Mouse (Mus musculus) hindbrain, embryonic 12.5 days (tissue): ENCODE measurements around the gene Ankfn1. TPM values are rescaled to one million over a fixed set of nuclear protein-coding genes. Genes with fewer than 3 reads are reported as not detected.

ENCODE experiments used
- ATAC-seq: fragments of 200-750 bp; cut with Nextera tagmentation; 2 replicates; pipeline ENCODE4 v1.8.0; 2017; ENCODE audit warnings: moderate TSS enrichment; ENCODE audit not compliant: low FRiP score
- H3K27ac ChIP-seq: fragments of 300-500 bp; sonication (generic); 2 replicates; pipeline ENCODE4 v1.5.1; 2016; ENCODE audit warnings: mild to moderate bottlenecking
- H3K27me3 ChIP-seq: fragments of 300-500 bp; sonication (generic); 2 replicates; pipeline ENCODE4 v1.6.1; 2016; ENCODE audit warnings: mild to moderate bottlenecking
- H3K36me3 ChIP-seq: fragments of 300-500 bp; sonication (generic); 2 replicates; pipeline ENCODE4 v1.6.1; 2016; ENCODE audit warnings: mild to moderate bottlenecking
- H3K4me1 ChIP-seq: fragments of 300-500 bp; sonication (generic); 2 replicates; pipeline ENCODE4 v1.6.1; 2016
- H3K4me2 ChIP-seq: fragments of 300-500 bp; sonication (generic); replicated peaks from 2 replicates; pipeline ENCODE4 v1.6.1; 2016; ENCODE audit warnings: mild to moderate bottlenecking
- H3K4me3 ChIP-seq: fragments of 300-500 bp; sonication (generic); 2 replicates; pipeline ENCODE4 v1.5.1; 2016; ENCODE audit warnings: mild to moderate bottlenecking
- H3K9ac ChIP-seq: fragments of 300-500 bp; sonication (generic); 2 replicates; pipeline ENCODE4 v1.6.1; 2016; ENCODE audit warnings: mild to moderate bottlenecking, moderate library complexity
- H3K9me3 ChIP-seq: fragments of 300-500 bp; sonication (generic); replicated peaks from 2 replicates; pipeline ENCODE4 v1.6.1; 2016; ENCODE audit warnings: mild to moderate bottlenecking
- WGBS: fragments of 180-500 bp; shearing (Covaris S2); methylation state at CpG from one replicate; pipeline ENCODE4 v1.1.7; 2016; 5-methylcytosine and 5-hydroxymethylcytosine counted together
- polyA plus RNA-seq: library from polyadenylated mRNA; unstranded; fragments of >200 nt; fragmentation: Nextera tagmentation; extraction: Ambion mirVana; gene quantifications from 2 replicates; pipeline ENCODE4 v1.2.1, GENCODE M21; 2016

Gene Ankfn1
- polyA plus RNA-seq, 1 experiment from 2014 or later: 2.4 TPM

- Histone ChIP-seq H3K4me1 (peaks cover 4% of the 10 kb centered on the region; the same call in 1 of the 2 replicates), H3K4me3 (no peak overlapping the region), H3K27ac (no peak overlapping the region), H3K27me3 (no peaks in the 10 kb centered on the region), H3K9ac (no peak overlapping the region), H3K4me2 (no peak overlapping the region), H3K36me3 (no peaks in the 10 kb centered on the region), H3K9me3 (no peaks in the 10 kb centered on the region)
- 50% methylated on average over 12 of the region's 12 CpGs for WGBS
- ATAC-seq: no peak
These were observed 330.0 kb downstream of the Ankfn1 start for GRCm38 (mm10) chr11:89447477-89447876.

GRCm38 (mm10) chr11:89440566-89440965 is 336.9 kb downstream of the Ankfn1 start:
- H3K9ac ChIP-seq: no peak overlapping the region
- ATAC-seq: no peak
- H3K27ac ChIP-seq: no peak overlapping the region
- 86% methylated on average over 6 of the region's 6 CpGs for whole genome bisulfite sequencing
- no peaks in the 10 kb centered on the region for H3K27me3 ChIP-seq
- no peak overlapping the region for H3K4me3 ChIP-seq
- no peak overlapping the region for H3K4me2 ChIP-seq
- H3K9me3 ChIP-seq: no peaks in the 10 kb centered on the region
- H3K36me3 ChIP-seq: no peaks in the 10 kb centered on the region
- no peaks in the 10 kb centered on the region for H3K4me1 ChIP-seq

- H3K4me1 ChIP-seq: no peaks in the 10 kb centered on the region
- no peak overlapping the region for H3K4me3 ChIP-seq
- H3K4me2 ChIP-seq: no peak overlapping the region
- no peaks in the 10 kb centered on the region for H3K36me3 ChIP-seq
- no peaks in the 10 kb centered on the region for H3K9me3 ChIP-seq
- no peak overlapping the region for H3K9ac ChIP-seq
- 51% methylated on average over 3 of the region's 3 CpGs for WGBS
- H3K27ac ChIP-seq: no peak overlapping the region
- no peak for ATAC-seq
- H3K27me3 ChIP-seq: no peaks in the 10 kb centered on the region; the same call in 1 of the 2 replicates
These were observed 353.1 kb downstream of the Ankfn1 start for GRCm38 (mm10) chr11:89424358-89424757.

GRCm38 (mm10) chr11:89422637-89423036 is 354.8 kb downstream of the Ankfn1 start:
- 89% methylated on average over 5 of the region's 5 CpGs for WGBS
- H3K4me1 ChIP-seq: 0 out of 2 replicates have a peak, but pooled peaks cover 2% of the 10 kb centered on the region

GRCm38 (mm10) chr11:89420767-89421438 is 356.6 kb downstream of the Ankfn1 start:
- ATAC-seq: no peak

More at GRCm38 (mm10) chr11:89422637-89423036, 354.8 kb downstream of the Ankfn1 start:
- Histone ChIP-seq H3K4me2 (no peak overlapping the region), H3K4me3 (no peak overlapping the region), H3K27ac (no peak overlapping the region), H3K36me3 (no peaks in the 10 kb centered on the region), H3K27me3 (no peaks in the 10 kb centered on the region; the same call in 1 of the 2 replicates), H3K9me3 (no peaks in the 10 kb centered on the region), H3K9ac (no peak overlapping the region)
- ATAC-seq: no peak

GRCm38 (mm10) chr11:89419863-89420262 is 357.6 kb downstream of the Ankfn1 start:
- Histone ChIP-seq H3K9ac (no peak overlapping the region), H3K9me3 (no peaks in the 10 kb centered on the region), H3K27ac (no peak overlapping the region), H3K4me2 (no peak overlapping the region), H3K27me3 (no peaks in the 10 kb centered on the region; the same call in 1 of the 2 replicates), H3K4me3 (no peak overlapping the region), H3K36me3 (no peaks in the 10 kb centered on the region), H3K4me1 (0 out of 2 replicates have a peak, but pooled peaks cover 2% of the 10 kb centered on the region)
- WGBS: 92% methylated on average over 2 of the region's 2 CpGs
- no peak for ATAC-seq

More at GRCm38 (mm10) chr11:89420767-89421438, 356.6 kb downstream of the Ankfn1 start:
- Histone ChIP-seq H3K9me3 (no peaks in the 10 kb centered on the region), H3K4me3 (no peak overlapping the region), H3K27me3 (no peaks in the 10 kb centered on the region; the same call in 1 of the 2 replicates), H3K4me1 (0 out of 2 replicates have a peak, but pooled peaks cover 2% of the 10 kb centered on the region), H3K9ac (no peak overlapping the region), H3K4me2 (no peak overlapping the region), H3K27ac (no peak overlapping the region), H3K36me3 (no peaks in the 10 kb centered on the region)
- WGBS: 71% methylated on average over 11 of the region's 11 CpGs

- ATAC-seq: no peak
- no peaks in the 10 kb centered on the region for H3K36me3 ChIP-seq
- no peak overlapping the region for H3K9ac ChIP-seq
- no peaks in the 10 kb centered on the region for H3K9me3 ChIP-seq
- no peaks in the 10 kb centered on the region; the same call in 1 of the 2 replicates for H3K27me3 ChIP-seq
- WGBS: 73% methylated on average over 12 of the region's 12 CpGs
- H3K4me2 ChIP-seq: no peak overlapping the region
- H3K27ac ChIP-seq: no peak overlapping the region
- 0 out of 2 replicates have a peak, but pooled peaks cover 2% of the 10 kb centered on the region for H3K4me1 ChIP-seq
- no peak overlapping the region for H3K4me3 ChIP-seq
These were observed 358.8 kb downstream of the Ankfn1 start for GRCm38 (mm10) chr11:89418644-89419043.

- H3K36me3 ChIP-seq: no peaks in the 10 kb centered on the region
- 81% methylated on average over 6 of the region's 6 CpGs for WGBS
- no peaks in the 10 kb centered on the region; the same call in 1 of the 2 replicates for H3K27me3 ChIP-seq
- 0 out of 2 replicates have a peak, but pooled peaks cover 2% of the 10 kb centered on the region for H3K4me1 ChIP-seq
- H3K4me3 ChIP-seq: no peak overlapping the region
- ATAC-seq: no peak
- H3K9me3 ChIP-seq: no peaks in the 10 kb centered on the region
- no peak overlapping the region for H3K4me2 ChIP-seq
- H3K27ac ChIP-seq: no peak overlapping the region
- no peak overlapping the region for H3K9ac ChIP-seq
These were observed 360.7 kb downstream of the Ankfn1 start for GRCm38 (mm10) chr11:89416769-89417168.

GRCm38 (mm10) chr11:89408774-89409173 is 368.7 kb downstream of the Ankfn1 start:
- no peak overlapping the region for H3K9ac ChIP-seq
- 82% methylated on average over 6 of the region's 6 CpGs for WGBS
- no peaks in the 10 kb centered on the region for H3K27me3 ChIP-seq
- H3K36me3 ChIP-seq: no peaks in the 10 kb centered on the region
- no peak overlapping the region for H3K4me2 ChIP-seq
- H3K27ac ChIP-seq: no peak overlapping the region
- no peaks in the 10 kb centered on the region for H3K4me1 ChIP-seq
- no peak for ATAC-seq
- no peak overlapping the region for H3K4me3 ChIP-seq
- H3K9me3 ChIP-seq: no peaks in the 10 kb centered on the region

GRCm38 (mm10) chr11:89404489-89404888 is 373.0 kb downstream of the Ankfn1 start:
- no peaks in the 10 kb centered on the region for H3K9me3 ChIP-seq
- H3K4me2 ChIP-seq: no peak overlapping the region
- no peaks in the 10 kb centered on the region for H3K27me3 ChIP-seq
- no peak overlapping the region for H3K4me3 ChIP-seq
- H3K36me3 ChIP-seq: no peaks in the 10 kb centered on the region
- no peak overlapping the region for H3K27ac ChIP-seq
- ATAC-seq: no peak
- H3K9ac ChIP-seq: no peak overlapping the region
- H3K4me1 ChIP-seq: no peaks in the 10 kb centered on the region
- WGBS: 92% methylated on average over 1 of the region's 1 CpGs

DNA sequence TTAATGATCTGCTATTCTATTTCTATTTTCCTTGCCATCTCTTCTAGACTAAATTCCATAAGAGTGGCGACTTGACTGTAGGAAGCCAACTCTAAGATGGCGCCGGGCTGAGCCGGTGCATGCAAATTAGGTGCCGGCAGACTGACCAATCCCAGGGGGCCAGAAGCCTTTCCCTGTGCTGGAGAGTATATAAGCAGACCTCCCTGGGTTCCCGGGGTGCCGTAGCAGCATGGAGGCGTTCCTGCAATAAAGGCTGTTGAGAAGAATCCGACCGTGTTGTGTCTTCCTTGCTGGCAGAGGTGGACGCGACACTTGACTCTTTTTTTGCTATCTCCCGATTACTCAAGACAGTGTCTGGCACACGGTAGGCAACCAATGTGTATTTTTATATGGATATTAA is 374.0 kb downstream of the Ankfn1 start:
- WGBS: 91% methylated on average over 14 of the region's 14 CpGs
- ATAC-seq: no peak
- no peaks in the 10 kb centered on the region for H3K36me3 ChIP-seq

DNA sequence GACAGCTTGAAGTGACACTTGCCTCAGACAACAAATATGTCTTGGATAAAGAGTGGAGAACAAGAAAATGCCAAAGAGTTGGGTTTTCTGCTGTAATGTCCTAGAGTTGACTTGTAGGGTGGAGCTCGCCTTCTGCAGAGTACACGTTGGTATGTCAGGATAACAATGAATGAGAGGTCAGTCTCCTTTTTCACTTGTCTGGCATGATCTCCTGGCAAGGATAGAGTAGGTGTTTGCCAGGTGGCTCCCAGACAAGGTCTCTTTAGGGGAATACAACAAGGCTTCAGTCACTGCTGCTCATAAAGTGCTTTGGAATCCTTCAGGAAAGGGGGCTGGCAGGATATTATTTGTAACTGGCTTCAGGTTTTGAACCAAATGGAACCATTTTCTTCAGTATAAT is 388.6 kb downstream of the Ankfn1 start:
- 82% methylated on average over 2 of the region's 2 CpGs for WGBS
- no peaks in the 10 kb centered on the region for H3K4me1 ChIP-seq
- no peaks in the 10 kb centered on the region for H3K9me3 ChIP-seq
- H3K4me3 ChIP-seq: no peak overlapping the region
- no peaks in the 10 kb centered on the region for H3K36me3 ChIP-seq
- H3K27me3 ChIP-seq: no peaks in the 10 kb centered on the region
- no peak overlapping the region for H3K4me2 ChIP-seq
- no peak for ATAC-seq
- H3K9ac ChIP-seq: no peak overlapping the region
- H3K27ac ChIP-seq: no peak overlapping the region

More for the DNA sequence above, 374.0 kb downstream of the Ankfn1 start:
- H3K4me2 ChIP-seq: no peak overlapping the region
- no peak overlapping the region for H3K4me3 ChIP-seq
- no peaks in the 10 kb centered on the region for H3K4me1 ChIP-seq
- no peak overlapping the region for H3K27ac ChIP-seq
- H3K9me3 ChIP-seq: no peaks in the 10 kb centered on the region
- no peaks in the 10 kb centered on the region for H3K27me3 ChIP-seq
- H3K9ac ChIP-seq: no peak overlapping the region

- Histone ChIP-seq H3K4me1 (peaks cover 22% of the 10 kb centered on the region), H3K27me3 (no peaks in the 10 kb centered on the region), H3K9me3 (no peaks in the 10 kb centered on the region), H3K36me3 (no peaks in the 10 kb centered on the region), H3K4me2 (0 out of 2 replicates have a peak overlapping the region, but pooled peaks have one; percentile 11), H3K9ac (no peak overlapping the region), H3K27ac (peak overlapping the region; percentile 57), H3K4me3 (no peak overlapping the region)
- WGBS: 65% methylated on average over 2 of the region's 2 CpGs
- ATAC-seq: no peak
These were observed 394.8 kb downstream of the Ankfn1 start for GRCm38 (mm10) chr11:89382634-89383009.
